Mouse (Mus musculus) layer of hippocampus, adult 9-11 months (tissue): ENCODE measurements around the gene Kiss1r.

Source experiments
- DNase-seq: peaks from one replicate; pipeline ENCODE4 v3.0.0; 2022

The Kiss1r gene

DNA sequence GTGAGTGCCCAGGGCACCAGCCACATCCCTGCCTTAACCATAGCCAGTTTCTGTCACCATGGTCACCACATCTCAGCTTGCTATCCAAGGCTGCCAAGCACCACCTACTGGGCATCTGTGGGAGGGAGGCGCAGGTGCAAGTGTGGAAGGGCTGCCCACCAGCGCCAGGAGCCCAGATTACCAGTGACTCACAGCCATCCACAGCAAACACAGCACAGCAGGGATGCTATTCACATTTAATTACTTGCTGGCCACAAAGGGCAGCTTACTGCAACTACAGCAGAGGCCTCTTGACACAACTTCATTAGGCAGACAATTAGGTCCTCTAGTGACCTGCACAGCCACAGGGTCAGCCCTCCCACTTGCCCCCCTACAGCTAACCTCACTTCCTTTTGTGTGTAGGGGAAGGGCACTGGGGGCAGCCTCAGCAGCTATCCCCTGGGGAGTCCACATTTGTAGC is 15.8 kb upstream of the Kiss1r start:
- DNase-seq, result peak; percentile 93

DNA sequence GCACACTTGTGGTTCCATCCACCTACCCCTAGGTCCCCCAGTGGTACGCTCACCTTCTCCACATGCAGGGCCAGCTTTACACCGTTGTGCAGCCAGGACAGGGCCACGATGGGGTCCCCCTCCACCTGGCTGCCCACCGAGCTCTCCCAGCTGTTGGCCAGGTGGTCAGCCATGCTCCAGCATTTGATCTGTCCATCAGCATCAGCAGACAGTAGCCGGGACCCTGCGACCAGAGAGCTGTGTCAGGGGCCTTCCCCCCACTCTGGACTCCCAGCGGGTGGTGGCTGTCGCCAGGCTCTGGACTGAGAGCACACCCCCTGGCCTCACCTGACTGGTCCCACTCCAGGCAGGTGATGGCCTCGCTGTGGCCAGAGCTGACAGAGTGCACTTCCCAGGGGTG is 10.1 kb upstream of the Kiss1r start:
- DNase-seq, result no peak

- no peak for DNase-seq
Measured at GRCm38 (mm10) chr10:79907415-79907814, 9.4 kb upstream of the Kiss1r start.

DNA sequence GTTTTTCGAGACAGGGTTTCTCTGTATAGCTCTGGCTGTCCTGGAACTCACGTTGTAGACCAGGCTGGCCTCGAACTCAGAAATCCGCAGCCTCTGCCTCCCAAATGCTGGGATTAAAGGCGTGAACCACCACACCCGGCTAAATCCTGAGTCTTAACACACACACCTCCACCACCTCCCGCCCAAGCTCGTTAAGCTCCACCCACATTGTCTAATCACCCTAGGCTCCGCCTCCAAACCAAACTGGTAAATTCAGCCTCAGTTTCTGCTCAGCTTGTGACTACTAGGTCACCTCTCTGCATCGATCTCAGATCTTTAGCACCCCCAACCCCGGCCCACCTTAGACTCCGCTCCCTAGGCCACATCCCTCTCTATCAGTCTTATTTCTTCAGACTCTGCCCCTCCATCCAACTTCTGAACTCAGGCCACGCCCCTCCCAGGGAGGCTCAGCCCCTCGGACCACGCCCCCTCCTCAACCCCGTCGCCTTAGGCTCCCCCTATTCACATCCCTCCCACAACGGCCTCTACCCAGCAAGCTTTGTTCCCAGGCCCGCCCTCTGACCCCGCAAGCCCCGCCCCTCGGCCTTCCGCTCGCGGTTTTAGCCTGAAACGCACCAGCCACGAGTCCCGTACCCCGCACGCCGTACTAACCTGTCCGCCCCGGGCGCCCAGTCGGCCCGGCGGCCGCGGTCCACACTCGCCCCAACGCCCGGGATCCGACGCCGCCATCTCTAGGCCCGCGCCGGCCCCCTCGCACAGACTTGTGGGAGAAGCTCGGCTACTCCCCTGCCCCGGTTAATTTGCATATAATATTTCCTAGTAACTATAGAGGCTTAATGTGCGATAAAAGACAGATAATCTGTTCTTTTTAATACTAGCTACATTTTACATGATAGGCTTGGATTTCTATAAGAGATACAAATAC is 8.3 kb upstream of the Kiss1r start, which contains the start of gene Med16:
Gene Med16 (minus strand): TSS at position 757 of the 925 bp plus-strand sequence.
- peak; percentile 97 for DNase-seq

DNA sequence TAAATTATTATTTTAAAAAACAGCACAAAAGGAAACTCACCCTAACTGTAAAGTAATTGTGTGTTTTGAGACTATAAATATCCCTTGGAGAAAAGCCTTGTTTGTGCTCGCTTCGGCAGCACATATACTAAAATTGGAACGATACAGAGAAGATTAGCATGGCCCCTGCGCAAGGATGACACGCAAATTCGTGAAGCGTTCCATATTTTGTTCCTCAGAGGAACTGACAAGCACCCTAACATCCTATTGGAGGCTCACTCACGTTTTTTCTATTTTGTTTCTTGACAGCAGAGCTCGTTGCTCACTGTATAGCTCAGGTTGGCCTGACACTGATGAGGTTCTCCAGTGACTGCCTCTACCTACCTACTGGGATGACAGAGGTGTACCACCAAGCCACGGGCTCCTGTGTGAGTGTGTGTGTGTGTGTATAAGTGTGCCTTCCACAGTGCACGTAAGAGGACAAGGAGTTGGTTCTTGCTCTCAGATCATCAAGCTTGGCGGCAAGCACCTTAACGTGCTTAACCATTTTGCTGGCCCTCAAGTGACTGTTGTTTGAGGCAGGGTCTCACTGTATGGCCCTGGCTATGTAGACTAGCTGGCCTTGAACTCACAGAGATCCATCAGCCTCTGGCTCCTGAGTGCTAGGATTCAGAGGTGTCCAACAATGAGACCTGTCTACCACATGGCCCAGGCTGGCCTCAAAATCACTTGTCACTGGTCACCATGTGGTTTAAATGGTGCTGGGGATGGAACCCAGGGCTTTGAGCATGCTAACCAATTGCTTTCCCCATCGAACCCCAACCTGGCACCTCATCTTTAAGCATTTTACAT is 7.5 kb upstream of the Kiss1r start:
- DNase-seq, result peak; percentile 75

DNA sequence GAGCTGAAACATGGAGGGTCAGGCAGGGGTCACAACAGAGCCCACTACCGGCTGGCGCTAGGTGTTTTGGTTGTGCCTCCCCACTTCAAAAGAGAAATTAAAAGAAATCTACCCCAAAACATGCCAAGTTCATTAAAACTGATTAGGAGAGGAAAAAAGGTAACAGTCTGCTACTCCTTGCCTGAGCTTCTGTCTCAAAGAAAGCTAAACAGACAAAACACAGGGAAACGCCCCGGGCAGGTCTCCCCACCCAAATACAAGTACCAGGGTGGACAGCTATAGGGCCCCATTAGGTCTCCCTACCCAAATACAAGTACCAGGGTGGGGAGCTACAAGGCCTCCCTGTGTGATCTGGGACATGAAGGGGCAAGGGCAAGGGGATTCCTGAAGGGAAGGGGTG is 6.2 kb upstream of the Kiss1r start, which contains the start of gene Gm26602:
Gene Gm26602 (plus strand): TSS at position 301 of the 400 bp plus-strand sequence.
- no peak for DNase-seq

DNA sequence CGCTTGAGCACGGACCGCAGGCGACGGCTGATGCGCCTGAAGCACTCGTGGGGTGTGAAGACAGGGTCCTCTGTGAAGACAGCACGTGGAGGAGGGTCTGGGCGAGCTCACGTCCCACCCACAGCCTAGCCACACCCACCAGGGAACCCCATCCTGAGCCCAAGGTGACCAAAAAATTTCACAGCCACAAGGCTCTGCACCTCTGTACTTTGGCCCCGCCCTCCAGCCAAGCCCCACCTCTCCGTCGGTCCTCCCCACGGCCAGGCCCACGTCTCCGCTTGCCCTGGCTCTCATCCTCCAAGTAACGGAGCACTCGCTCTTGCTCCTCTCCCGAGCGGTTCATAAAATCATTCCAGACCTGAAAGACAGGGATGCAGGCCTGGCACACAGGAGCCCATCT is 4.4 kb upstream of the Kiss1r start:
- DNase-seq, result no peak

GRCm38 (mm10) chr10:79914131-79914947 is 2.4 kb upstream of the Kiss1r start:
- DNase-seq, result no peak

- DNase-seq, result no peak
Measured at GRCm38 (mm10) chr10:79914948-79915596, 1.7 kb upstream of the Kiss1r start.

DNA sequence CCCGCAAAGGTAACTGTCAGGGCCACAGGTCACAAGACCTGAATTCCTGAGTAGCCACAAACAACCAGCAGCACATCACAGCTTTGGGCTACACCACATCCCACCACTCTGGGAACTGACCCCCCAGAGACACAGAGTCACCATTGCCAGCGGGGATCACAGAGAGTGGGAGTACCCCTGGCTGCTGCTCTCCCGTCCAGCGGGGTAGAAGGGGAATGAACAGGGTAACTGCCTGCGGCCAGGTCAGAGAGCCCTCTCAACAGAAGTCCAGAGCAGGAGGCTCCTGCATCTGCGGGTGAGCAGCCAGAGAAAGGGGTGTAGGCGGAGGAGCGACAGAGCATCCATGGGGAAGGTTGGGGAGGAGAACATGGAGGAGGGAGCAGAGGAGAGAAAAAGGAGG is 690 bp upstream of the Kiss1r start:
- no peak for DNase-seq

DNA sequence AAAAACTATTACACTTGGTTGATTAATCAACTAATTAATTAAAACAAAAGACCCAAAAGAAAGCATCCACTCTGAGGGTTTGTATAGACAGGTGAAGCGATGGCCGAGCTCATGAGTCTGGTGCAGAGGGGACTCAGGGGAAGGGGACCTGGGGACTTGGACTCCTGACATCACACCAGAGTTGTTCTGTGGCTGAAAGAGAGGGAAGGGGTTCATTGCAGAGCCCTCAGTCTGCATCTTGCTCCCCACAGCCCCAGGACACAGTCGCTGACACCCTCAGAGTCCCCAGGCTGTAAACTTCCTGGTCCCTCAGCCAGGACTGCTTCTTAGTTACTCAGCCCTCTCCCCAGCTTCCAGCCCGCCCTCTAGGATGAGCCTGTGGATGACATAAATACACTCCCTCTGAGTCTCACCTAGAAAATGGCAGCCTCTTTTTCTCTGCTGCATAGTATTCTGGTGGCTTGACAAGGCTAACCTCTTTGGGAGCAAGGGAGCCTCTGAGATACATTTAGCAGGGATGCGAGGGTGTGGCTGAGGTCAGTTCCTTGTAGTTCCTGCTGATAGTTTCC is 845 bp downstream of the Kiss1r start:
- DNase-seq, result no peak

DNA sequence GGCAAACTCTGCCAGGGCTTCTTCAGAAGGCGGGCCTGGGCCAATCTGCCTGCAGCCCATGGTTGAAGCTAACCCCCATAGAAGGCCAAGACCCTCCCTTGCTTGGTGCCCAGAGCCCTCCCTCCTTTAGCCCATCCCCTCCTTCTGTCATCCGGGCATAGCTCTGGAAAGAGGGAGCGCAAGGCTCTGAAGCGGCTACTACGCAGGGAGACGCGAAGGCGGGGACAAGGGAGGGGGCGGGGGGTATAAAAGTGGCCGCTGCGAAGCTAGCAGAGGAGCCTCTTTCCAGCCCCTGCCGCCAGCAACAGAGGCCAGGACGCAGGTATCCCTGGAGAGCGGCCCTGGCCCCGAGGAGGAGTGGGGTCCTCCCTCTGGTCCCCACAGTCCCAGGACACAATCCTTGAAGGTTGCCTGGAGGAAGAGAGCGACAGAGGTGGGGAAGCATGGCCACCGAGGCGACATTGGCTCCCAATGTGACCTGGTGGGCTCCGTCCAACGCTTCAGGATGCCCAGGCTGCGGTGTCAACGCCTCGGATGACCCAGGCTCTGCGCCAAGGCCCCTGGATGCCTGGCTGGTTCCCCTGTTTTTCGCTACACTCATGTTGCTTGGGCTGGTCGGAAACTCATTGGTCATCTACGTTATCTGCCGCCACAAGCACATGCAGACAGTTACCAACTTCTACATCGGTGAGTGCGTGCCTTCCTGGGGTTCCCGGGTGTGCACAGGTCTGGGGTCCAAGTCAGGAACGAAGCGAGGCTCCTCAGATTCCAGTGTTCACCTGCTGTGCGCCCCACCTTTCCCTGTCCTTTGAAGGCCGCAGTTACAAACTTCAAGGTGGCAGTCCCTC is 1.7 kb downstream of the Kiss1r start:
- no peak for DNase-seq

- no peak for DNase-seq
Measured at GRCm38 (mm10) chr10:79919251-79919849, 2.6 kb downstream of the Kiss1r start.

GRCm38 (mm10) chr10:79920056-79920890 is 3.5 kb downstream of the Kiss1r start:
- no peak for DNase-seq

- DNase-seq, result no peak
Measured at GRCm38 (mm10) chr10:79920958-79921535, 4.3 kb downstream of the Kiss1r start, which contains the start of gene R3hdm4. Gene R3hdm4 (minus strand): TSS chr10:79921208.

- DNase-seq, result no peak
Measured at GRCm38 (mm10) chr10:79921572-79921971, 4.8 kb downstream of the Kiss1r start.

DNA sequence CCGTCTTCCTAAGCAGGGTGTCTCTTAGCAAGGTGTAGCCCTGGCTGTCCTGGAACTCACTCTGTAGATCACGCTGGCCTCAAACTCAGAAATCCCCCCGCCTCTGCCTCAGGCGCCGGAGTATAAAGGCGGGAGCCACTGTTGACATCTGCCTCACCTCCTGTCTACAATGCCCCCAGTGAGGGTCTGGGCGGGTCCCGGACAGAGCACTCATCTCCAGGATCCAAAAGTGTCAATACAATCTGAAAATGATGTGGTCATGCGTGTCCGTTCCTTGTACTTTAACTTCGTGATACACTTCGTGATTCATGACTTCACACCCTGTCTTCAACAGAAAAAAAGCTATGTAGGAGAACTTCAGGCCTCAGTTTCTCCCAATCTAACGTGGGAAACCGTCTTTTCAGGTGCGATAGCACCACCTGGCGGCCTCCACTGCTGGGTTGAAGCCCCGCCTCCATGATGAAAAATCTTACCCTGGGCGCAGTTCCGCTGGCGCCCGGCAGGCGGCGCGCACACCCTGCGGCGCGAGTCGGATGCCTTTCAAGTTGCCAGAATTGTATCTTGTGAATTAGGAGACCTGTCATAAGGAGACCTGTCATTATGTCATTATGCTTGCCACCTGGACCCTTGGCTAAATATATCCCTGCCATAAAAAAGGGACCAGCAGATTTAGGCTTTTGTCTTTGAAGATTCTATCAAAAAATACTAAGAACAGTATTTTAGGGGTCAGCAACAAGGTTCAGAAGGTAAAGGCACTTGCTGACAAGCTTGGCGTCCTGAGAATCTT is 8.4 kb downstream of the Kiss1r start:
- DNase-seq, result peak; percentile 85
